Mouse (Mus musculus) myocyte (in vitro differentiated cells): ENCODE measurements around the gene Pagr1b. TPM values are rescaled to one million over a fixed set of nuclear protein-coding genes. Genes with fewer than 3 reads are reported as not detected.

ENCODE experiments used
- H3K27me3 ChIP-seq: one replicate; pipeline ENCODE4 v1.6.1; 2011; ENCODE audit not compliant: control insufficient read depth, insufficient read depth, insufficient read length
- H3K36me3 ChIP-seq: one replicate; pipeline ENCODE4 v1.6.1; 2011; ENCODE audit not compliant: control insufficient read depth, insufficient read depth
- H3K4me2 ChIP-seq: one replicate; pipeline ENCODE4 v1.6.1; 2011; ENCODE audit warnings: low read depth, control low read depth
- H3K4me3 ChIP-seq: one replicate; pipeline ENCODE4 v1.5.1; 2011; ENCODE audit warnings: mild to moderate bottlenecking, control low read depth, moderate library complexity
- H3K79me2 ChIP-seq: one replicate; pipeline ENCODE4 v1.6.1; 2011; ENCODE audit not compliant: control insufficient read depth, insufficient read depth
- H3ac ChIP-seq: one replicate; pipeline ENCODE4 v1.6.1; 2011; ENCODE audit not compliant: control insufficient read depth, insufficient read length
- CEBPB ChIP-seq: IDR thresholded peaks from 2 replicates; pipeline ENCODE4 v1.6.1; 2011; ENCODE audit warnings: mild to moderate bottlenecking, moderate library complexity; ENCODE audit not compliant: poor library complexity, insufficient read depth, severe bottlenecking
- E2F4 ChIP-seq: IDR thresholded peaks from one replicate; pipeline ENCODE4 v1.6.1; 2011; ENCODE audit warnings: mild to moderate bottlenecking, control low read depth, moderate library complexity; ENCODE audit not compliant: insufficient read depth
- MAX ChIP-seq: IDR thresholded peaks from one replicate; pipeline ENCODE4 v1.6.1; 2011; ENCODE audit warnings: low read depth, mild to moderate bottlenecking, control low read depth
- MYOD1 ChIP-seq, 3 experiments: IDR thresholded peaks; one replicate each; pipeline ENCODE4 v1.6.1; 2011; ENCODE audit warnings: control low read depth in 2 of 3, low read depth in 2 of 3, mild to moderate bottlenecking in 2 of 3, moderate library complexity in 1 of 3; ENCODE audit not compliant: insufficient read length in 2 of 3, control insufficient read depth in 1 of 3
- MYOG ChIP-seq, 3 experiments: IDR thresholded peaks; one replicate each; pipeline ENCODE4 v1.6.1; 2011; ENCODE audit warnings: control low read depth in 2 of 3, low read depth in 2 of 3, mild to moderate bottlenecking in 2 of 3; ENCODE audit not compliant: insufficient read length in 2 of 3, control insufficient read depth in 1 of 3, insufficient read depth in 1 of 3
- POLR2A ChIP-seq: IDR thresholded peaks from one replicate; pipeline ENCODE4 v1.6.1; 2011; ENCODE audit warnings: low read depth, mild to moderate bottlenecking, control low read depth, moderate library complexity; ENCODE audit not compliant: insufficient read length
- POLR2AphosphoS2 ChIP-seq: IDR thresholded peaks from one replicate; pipeline ENCODE4 v1.6.1; 2011; ENCODE audit warnings: low read depth, control low read depth; ENCODE audit not compliant: insufficient read length
- REST ChIP-seq: IDR thresholded peaks from one replicate; pipeline ENCODE4 v1.6.1; 2011; ENCODE audit warnings: mild to moderate bottlenecking, control low read depth, moderate library complexity; ENCODE audit not compliant: insufficient read depth, insufficient read length
- SRF ChIP-seq: IDR thresholded peaks from one replicate; pipeline ENCODE4 v1.6.1; 2011; ENCODE audit warnings: low read depth; ENCODE audit not compliant: control insufficient read depth, insufficient read length
- TCF12 ChIP-seq: IDR thresholded peaks from one replicate; pipeline ENCODE4 v1.6.1; 2011; ENCODE audit warnings: mild to moderate bottlenecking, control low read depth; ENCODE audit not compliant: poor library complexity, insufficient read depth, severe bottlenecking
- TCF3 ChIP-seq: IDR thresholded peaks from one replicate; pipeline ENCODE4 v1.6.1; 2011; ENCODE audit warnings: low read depth, control low read depth; ENCODE audit not compliant: insufficient read length
- USF1 ChIP-seq: IDR thresholded peaks from one replicate; pipeline ENCODE4 v1.6.1; 2011; ENCODE audit warnings: low read depth, mild to moderate bottlenecking, control low read depth, moderate library complexity
- polyA plus RNA-seq: library from polyadenylated mRNA; unstranded; fragments of >200 nt; fragmentation: generic; extraction: Trizol; gene quantifications from one replicate; pipeline ENCODE4 v1.2.1, GENCODE M21; 2012; ENCODE audit warnings: missing spikeins

Gene Pagr1b
- polyA plus RNA-seq, 1 experiment, result 0.95 TPM

- Histone ChIP-seq H3K27me3 (no peaks in the 10 kb centered on the region), H3K36me3 (peaks cover 11% of the 10 kb centered on the region), H3ac (no peak within 1 kb of the TSS), H3K4me3 (no peak within 1 kb of the TSS), H3K4me2 (no peak within 1 kb of the TSS), H3K79me2 (peaks cover 20% of the 10 kb centered on the region)
- TF ChIP-seq POLR2AphosphoS2, result peak; percentile 65
- no peak for TF ChIP-seq MAX
Observed at GRCm38 (mm10) chr7:127020901-127021562, 4.7 kb upstream of the Pagr1b start, which contains the start of the genes Gm42742 and Prrt2. Gene Gm42742 (minus strand): TSS chr7:127021097. Gene Prrt2 (minus strand): TSS chr7:127021211.

GRCm38 (mm10) chr7:127020491-127020890, 4.2 kb upstream of the Pagr1b start:
- no peak for TF ChIP-seq E2F4
- no peak for TF ChIP-seq MYOD1 (IDR thresholded peaks at IDR 0.05; ENCODE audit: control insufficient read depth in 1 of 3, insufficient read length in 2 of 3, low read depth in 2 of 3)
- no peak for TF ChIP-seq CEBPB
- no peak for TF ChIP-seq SRF
- no peak for TF ChIP-seq TCF3
- no peak for TF ChIP-seq REST
- TF ChIP-seq TCF12, result no peak
- TF ChIP-seq POLR2A, result no peak
- no peak for TF ChIP-seq MYOG (IDR thresholded peaks at IDR 0.05; ENCODE audit: control insufficient read depth in 1 of 3, insufficient read depth in 1 of 3, insufficient read length in 2 of 3, low read depth in 2 of 3)
- TF ChIP-seq POLR2AphosphoS2, result no peak
- TF ChIP-seq MAX, result no peak
- no peak for TF ChIP-seq USF1
- H3K4me2 ChIP-seq, result no peak overlapping the region
- H3ac ChIP-seq, result no peak overlapping the region
- H3K27me3 ChIP-seq, result no peaks in the 10 kb centered on the region
- H3K36me3 ChIP-seq, result peaks cover 11% of the 10 kb centered on the region
- H3K79me2 ChIP-seq, result peaks cover 23% of the 10 kb centered on the region
- no peak overlapping the region for H3K4me3 ChIP-seq

GRCm38 (mm10) chr7:127020031-127020430, 3.7 kb upstream of the Pagr1b start:
- no peak overlapping the region for H3K4me3 ChIP-seq
- peaks cover 24% of the 10 kb centered on the region for H3K79me2 ChIP-seq
- H3K27me3 ChIP-seq, result no peaks in the 10 kb centered on the region
- peaks cover 11% of the 10 kb centered on the region for H3K36me3 ChIP-seq
- H3ac ChIP-seq, result no peak overlapping the region
- H3K4me2 ChIP-seq, result no peak overlapping the region
- no peak for TF ChIP-seq MYOG (IDR thresholded peaks at IDR 0.05; ENCODE audit: control insufficient read depth in 1 of 3, insufficient read depth in 1 of 3, insufficient read length in 2 of 3, low read depth in 2 of 3)
- TF ChIP-seq USF1, result no peak
- TF ChIP-seq POLR2A, result no peak
- TF ChIP-seq E2F4, result no peak
- TF ChIP-seq CEBPB, result no peak
- TF ChIP-seq REST, result no peak
- no peak for TF ChIP-seq SRF
- no peak for TF ChIP-seq TCF3
- TF ChIP-seq MYOD1 (IDR thresholded peaks at IDR 0.05; ENCODE audit: control insufficient read depth in 1 of 3, insufficient read length in 2 of 3, low read depth in 2 of 3), result no peak
- TF ChIP-seq TCF12, result no peak
- TF ChIP-seq MAX, result no peak

- Histone ChIP-seq H3K79me2 (peaks cover 20% of the 10 kb centered on the region), H3ac (no peak overlapping the region), H3K27me3 (no peaks in the 10 kb centered on the region), H3K4me3 (no peak overlapping the region), H3K4me2 (no peak overlapping the region), H3K36me3 (peaks cover 6% of the 10 kb centered on the region)
- TF ChIP-seq REST, result no peak
- TF ChIP-seq USF1, result no peak
- no peak for TF ChIP-seq POLR2AphosphoS2
- TF ChIP-seq SRF, result no peak
- no peak for TF ChIP-seq E2F4
- no peak for TF ChIP-seq MAX
- no peak for TF ChIP-seq TCF3
- no peak for TF ChIP-seq TCF12
- TF ChIP-seq MYOD1 (IDR thresholded peaks at IDR 0.05; ENCODE audit: control insufficient read depth in 1 of 3, insufficient read length in 2 of 3, low read depth in 2 of 3), result no peak
- TF ChIP-seq CEBPB, result no peak
- no peak for TF ChIP-seq POLR2A
- no peak for TF ChIP-seq MYOG (IDR thresholded peaks at IDR 0.05; ENCODE audit: control insufficient read depth in 1 of 3, insufficient read depth in 1 of 3, insufficient read length in 2 of 3, low read depth in 2 of 3)
Observed at GRCm38 (mm10) chr7:127019306-127019960, 3.1 kb upstream of the Pagr1b start.
